Mouse (Mus musculus) lung, embryonic 15.5 days (tissue): ENCODE data around the gene Borcs5. TPM values are rescaled to one million over a fixed set of nuclear protein-coding genes. Genes with fewer than 3 reads are reported as not detected.

ENCODE experiments used
- ATAC-seq: fragments of 200-750 bp; cut with Nextera tagmentation; 2 replicates; pipeline ENCODE4 v1.8.0; 2017; ENCODE audit warnings: moderate number of reproducible peaks, borderline replicate concordance; ENCODE audit not compliant: low FRiP score, low TSS enrichment; ENCODE audit errors: extremely low read depth
- H3K27ac ChIP-seq: fragments of 300-500 bp; sonication (generic); 2 replicates; pipeline ENCODE4 v1.5.1; 2015; ENCODE audit warnings: moderate library complexity, mild to moderate bottlenecking, inconsistent platforms
- H3K27me3 ChIP-seq: fragments of 300-500 bp; sonication (generic); 2 replicates; pipeline ENCODE4 v1.6.1; 2015; ENCODE audit warnings: inconsistent platforms
- H3K36me3 ChIP-seq: fragments of 300-500 bp; sonication (generic); 2 replicates; pipeline ENCODE4 v1.6.1; 2015; ENCODE audit warnings: inconsistent platforms
- H3K4me1 ChIP-seq: fragments of 300-500 bp; sonication (generic); 2 replicates; pipeline ENCODE4 v1.6.1; 2015; ENCODE audit warnings: inconsistent platforms
- H3K4me2 ChIP-seq: fragments of 300-500 bp; sonication (generic); 2 replicates; pipeline ENCODE4 v1.6.1; 2015; ENCODE audit warnings: inconsistent platforms, mild to moderate bottlenecking, moderate library complexity
- H3K4me3 ChIP-seq: fragments of 300-500 bp; sonication (generic); 2 replicates; pipeline ENCODE4 v1.5.1; 2015; ENCODE audit warnings: mild to moderate bottlenecking, inconsistent platforms
- H3K9ac ChIP-seq: fragments of 300-500 bp; sonication (generic); 2 replicates; pipeline ENCODE4 v1.6.1; 2015; ENCODE audit warnings: inconsistent platforms
- H3K9me3 ChIP-seq: fragments of 300-500 bp; sonication (generic); 2 replicates; pipeline ENCODE4 v1.6.1; 2016; ENCODE audit warnings: inconsistent platforms
- WGBS: fragments of 180-500 bp; shearing (Covaris S2); methylation state at CpG from one replicate; pipeline ENCODE4 v1.1.7; 2015; 5-methylcytosine and 5-hydroxymethylcytosine counted together
- polyA plus RNA-seq: library from polyadenylated mRNA; unstranded; fragments of >200 nt; fragmentation: Nextera tagmentation; extraction: Ambion mirVana; gene quantifications from 2 replicates; pipeline ENCODE4 v1.2.1, GENCODE M21; 2015

The Borcs5 gene
- polyA plus RNA-seq, 1 experiment from 2014 or later, result 15.9 TPM

- H3K4me1 ChIP-seq, result peaks cover 35% of the 10 kb centered on the region
- WGBS, result 75% methylated on average over 9 of the region's 9 CpGs
- no peak overlapping the region for H3K27ac ChIP-seq
- no peak overlapping the region for H3K4me3 ChIP-seq
- H3K4me2 ChIP-seq, result no peak overlapping the region
- no peaks in the 10 kb centered on the region for H3K36me3 ChIP-seq
- no peaks in the 10 kb centered on the region for H3K9me3 ChIP-seq
- no peak for ATAC-seq
- no peaks in the 10 kb centered on the region for H3K27me3 ChIP-seq
- H3K9ac ChIP-seq, result no peak overlapping the region
Observed at GRCm38 (mm10) chr6:134610380-134610779, 28.9 kb upstream of the Borcs5 start.

- H3K4me1 ChIP-seq, result peaks cover 26% of the 10 kb centered on the region
- no peaks in the 10 kb centered on the region for H3K27me3 ChIP-seq
- no peak overlapping the region for H3K9ac ChIP-seq
- no peak for ATAC-seq
- no peak overlapping the region for H3K27ac ChIP-seq
- WGBS, result 48% methylated on average over 13 of the region's 13 CpGs
- H3K36me3 ChIP-seq, result no peaks in the 10 kb centered on the region
- no peak overlapping the region for H3K4me3 ChIP-seq
- H3K9me3 ChIP-seq, result no peaks in the 10 kb centered on the region
- no peak overlapping the region for H3K4me2 ChIP-seq
Observed at GRCm38 (mm10) chr6:134611896-134612295, 27.4 kb upstream of the Borcs5 start.

DNA sequence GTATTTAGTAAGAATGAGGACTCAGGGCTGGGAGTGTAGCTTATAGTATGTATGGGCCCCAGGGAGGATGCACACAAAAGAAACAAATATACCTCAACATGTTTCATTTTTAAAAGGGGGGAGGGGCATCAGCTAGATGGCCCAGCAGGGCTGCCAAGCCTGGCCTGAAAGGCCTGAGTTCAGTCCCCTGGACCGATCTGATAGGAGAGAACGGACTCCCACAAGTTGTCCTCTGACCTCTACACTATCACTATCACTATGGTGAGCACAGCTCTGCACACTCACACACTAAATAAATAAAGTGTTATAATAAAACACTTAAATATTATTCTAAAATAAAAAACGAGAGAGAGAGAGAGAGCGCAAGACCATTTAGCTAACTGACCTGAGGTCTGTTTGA is 25.0 kb upstream of the Borcs5 start:
- H3K27me3 ChIP-seq, result no peaks in the 10 kb centered on the region
- peak overlapping the region; percentile 26; the same call in 1 of the 2 replicates for H3K27ac ChIP-seq
- H3K4me2 ChIP-seq, result peak overlapping the region; percentile 47
- H3K36me3 ChIP-seq, result no peaks in the 10 kb centered on the region
- H3K4me3 ChIP-seq, result peak overlapping the region; percentile 11
- peak; percentile 46 for ATAC-seq
- WGBS, result 32% methylated on average over 4 of the region's 4 CpGs
- H3K9me3 ChIP-seq, result no peaks in the 10 kb centered on the region
- peaks cover 19% of the 10 kb centered on the region for H3K4me1 ChIP-seq
- H3K9ac ChIP-seq, result no peak overlapping the region

GRCm38 (mm10) chr6:134614723-134615648 is 24.3 kb upstream of the Borcs5 start:
- Histone ChIP-seq H3K27ac (peak overlapping the region; percentile 26), H3K4me3 (peak overlapping the region; percentile 11), H3K4me2 (peak overlapping the region; percentile 47), H3K9me3 (no peaks in the 10 kb centered on the region), H3K27me3 (no peaks in the 10 kb centered on the region), H3K4me1 (peaks cover 19% of the 10 kb centered on the region), H3K9ac (no peak overlapping the region), H3K36me3 (no peaks in the 10 kb centered on the region)
- peak; percentile 70; the same call in 1 of the 2 replicates for ATAC-seq
- WGBS, result 2% methylated on average over 16 of the region's 16 CpGs

DNA sequence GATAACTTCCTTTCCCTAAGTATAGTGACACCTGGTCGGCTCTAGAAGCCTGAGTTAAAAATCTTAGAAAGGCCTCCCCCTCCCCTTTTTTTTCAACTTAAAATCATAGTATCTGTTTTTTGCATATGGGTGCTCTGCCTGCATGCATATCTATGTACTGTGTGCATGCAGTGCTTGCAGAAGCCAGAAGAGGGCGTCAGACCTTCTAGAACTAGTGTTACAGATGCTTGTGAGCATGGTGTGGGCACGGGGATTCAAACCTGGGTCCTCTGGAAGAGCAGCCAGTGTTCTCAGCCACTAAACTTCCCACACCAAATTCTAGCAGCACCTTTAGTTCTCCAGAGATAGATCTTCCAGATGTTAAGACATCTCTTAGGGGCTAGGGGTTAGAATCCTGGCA is 21.7 kb upstream of the Borcs5 start:
- no peaks in the 10 kb centered on the region for H3K9me3 ChIP-seq
- no peak overlapping the region for H3K4me2 ChIP-seq
- no peaks in the 10 kb centered on the region for H3K36me3 ChIP-seq
- no peak overlapping the region for H3K9ac ChIP-seq
- WGBS, result 37% methylated on average over 3 of the region's 3 CpGs
- no peaks in the 10 kb centered on the region for H3K27me3 ChIP-seq
- no peak overlapping the region for H3K27ac ChIP-seq
- ATAC-seq, result no peak
- peaks cover 10% of the 10 kb centered on the region for H3K4me1 ChIP-seq
- H3K4me3 ChIP-seq, result no peak overlapping the region

DNA sequence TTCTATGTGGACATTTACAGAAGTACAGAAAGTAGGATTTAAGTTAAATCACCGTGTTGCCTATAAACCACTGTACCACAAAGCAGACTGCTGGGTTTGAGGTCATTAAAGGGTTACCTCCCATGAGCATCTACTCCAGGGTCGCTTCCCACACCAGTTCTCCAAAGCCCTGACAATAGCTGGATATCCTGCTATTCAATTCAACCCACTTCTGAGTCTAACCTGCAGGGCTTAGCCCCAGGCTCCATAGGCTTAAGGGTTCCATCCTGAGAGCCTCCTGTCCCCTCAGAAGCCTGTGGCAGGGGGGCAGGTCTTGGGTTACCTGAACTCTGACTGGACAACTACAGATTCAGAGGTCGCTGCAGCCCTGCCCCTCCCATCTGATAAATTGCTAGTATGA is 19.2 kb upstream of the Borcs5 start:
- Histone ChIP-seq H3K4me3 (no peak overlapping the region), H3K4me2 (no peak overlapping the region), H3K9ac (no peak overlapping the region), H3K36me3 (no peaks in the 10 kb centered on the region), H3K9me3 (no peaks in the 10 kb centered on the region), H3K27me3 (no peaks in the 10 kb centered on the region), H3K27ac (peak overlapping the region; percentile 42; the same call in 1 of the 2 replicates), H3K4me1 (0 out of 2 replicates have a peak, but pooled peaks cover under 1% of the 10 kb centered on the region)
- 59% methylated on average over 3 of the region's 3 CpGs for WGBS
- ATAC-seq, result peak; percentile 36; the same call in 1 of the 2 replicates

GRCm38 (mm10) chr6:134620846-134621551 is 18.3 kb upstream of the Borcs5 start:
- Histone ChIP-seq H3K27ac (peak overlapping the region; percentile 42; the same call in 1 of the 2 replicates), H3K4me3 (no peak overlapping the region), H3K9ac (no peak overlapping the region), H3K4me1 (no peaks in the 10 kb centered on the region), H3K9me3 (no peaks in the 10 kb centered on the region), H3K4me2 (no peak overlapping the region), H3K36me3 (no peaks in the 10 kb centered on the region), H3K27me3 (no peaks in the 10 kb centered on the region)
- ATAC-seq, result no peak
- WGBS, result 62% methylated on average over 6 of the region's 6 CpGs

DNA sequence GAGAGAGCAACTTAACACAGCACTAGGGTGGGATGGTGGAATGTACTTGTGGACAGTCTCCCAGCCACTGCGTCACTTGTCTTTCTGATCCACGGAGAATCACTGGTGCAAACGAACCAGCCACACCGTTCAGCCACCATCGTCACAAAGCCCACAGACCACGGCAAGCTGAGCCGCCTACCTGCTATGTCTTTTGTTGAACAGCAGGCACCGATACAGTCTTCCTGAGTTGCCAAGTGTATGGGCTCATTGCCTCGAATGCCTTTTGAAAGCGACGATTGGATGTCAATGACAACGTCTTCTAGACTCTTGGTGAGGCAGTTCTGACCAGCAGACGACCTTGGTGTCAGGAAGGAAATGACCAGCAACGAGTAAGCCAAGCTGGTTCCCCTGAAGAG is 17.8 kb upstream of the Borcs5 start:
- no peaks in the 10 kb centered on the region for H3K4me1 ChIP-seq
- H3K4me2 ChIP-seq, result no peak overlapping the region
- no peak overlapping the region for H3K9ac ChIP-seq
- 69% methylated on average over 14 of the region's 14 CpGs for WGBS
- H3K36me3 ChIP-seq, result no peaks in the 10 kb centered on the region
- no peak overlapping the region for H3K27ac ChIP-seq
- ATAC-seq, result no peak
- no peaks in the 10 kb centered on the region for H3K27me3 ChIP-seq
- no peak overlapping the region for H3K4me3 ChIP-seq
- no peaks in the 10 kb centered on the region for H3K9me3 ChIP-seq

- H3K9ac ChIP-seq, result no peak overlapping the region
Observed at GRCm38 (mm10) chr6:134625431-134625830, 13.9 kb upstream of the Borcs5 start.

GRCm38 (mm10) chr6:134626564-134626963 is 12.7 kb upstream of the Borcs5 start:
- no peak for ATAC-seq

More at GRCm38 (mm10) chr6:134625431-134625830, 13.9 kb upstream of the Borcs5 start:
- ATAC-seq, result no peak
- Histone ChIP-seq H3K9me3 (no peaks in the 10 kb centered on the region), H3K4me2 (no peak overlapping the region), H3K4me1 (no peaks in the 10 kb centered on the region), H3K36me3 (no peaks in the 10 kb centered on the region), H3K27ac (no peak overlapping the region), H3K27me3 (no peaks in the 10 kb centered on the region), H3K4me3 (no peak overlapping the region)
- WGBS, result 63% methylated on average over 12 of the region's 12 CpGs

DNA sequence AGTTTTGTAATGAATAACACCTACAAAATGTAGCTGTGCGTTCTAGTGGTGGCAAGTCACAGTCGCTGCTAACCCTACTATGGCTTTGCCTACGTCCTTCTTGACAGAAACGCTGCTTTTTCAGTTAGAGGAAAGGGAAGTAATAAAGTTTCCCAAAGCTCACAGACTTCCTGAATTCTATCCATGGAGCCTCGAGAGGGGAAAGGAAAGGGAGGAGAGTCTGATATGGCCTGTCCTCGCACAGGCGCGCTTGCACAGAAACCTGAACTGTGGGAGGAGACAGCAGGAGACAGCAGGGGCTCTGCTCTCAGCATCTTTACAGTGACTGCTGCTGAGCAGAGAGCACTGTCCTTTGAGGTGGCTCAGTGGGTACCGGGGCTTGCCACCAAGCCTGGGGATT is 8.9 kb upstream of the Borcs5 start:
- H3K4me2 ChIP-seq, result no peak overlapping the region
- ATAC-seq, result no peak
- no peak overlapping the region for H3K27ac ChIP-seq
- no peak overlapping the region for H3K4me3 ChIP-seq
- H3K4me1 ChIP-seq, result peaks cover 10% of the 10 kb centered on the region
- no peaks in the 10 kb centered on the region for H3K9me3 ChIP-seq
- WGBS, result 65% methylated on average over 9 of the region's 9 CpGs
- H3K9ac ChIP-seq, result no peak overlapping the region
- H3K27me3 ChIP-seq, result peaks cover 10% of the 10 kb centered on the region; the same call in 1 of the 2 replicates
- no peaks in the 10 kb centered on the region for H3K36me3 ChIP-seq

More at GRCm38 (mm10) chr6:134626564-134626963, 12.7 kb upstream of the Borcs5 start:
- no peaks in the 10 kb centered on the region for H3K36me3 ChIP-seq
- H3K4me1 ChIP-seq, result no peaks in the 10 kb centered on the region
- no peak overlapping the region for H3K27ac ChIP-seq
- H3K9me3 ChIP-seq, result no peaks in the 10 kb centered on the region
- no peak overlapping the region for H3K9ac ChIP-seq
- H3K4me2 ChIP-seq, result no peak overlapping the region
- no peaks in the 10 kb centered on the region for H3K27me3 ChIP-seq
- H3K4me3 ChIP-seq, result no peak overlapping the region
- 81% methylated on average over 1 of the region's 1 CpGs for WGBS
